Mouse (Mus musculus) effector memory CD4-positive, alpha-beta T cell, adult 5 months (primary cell): ENCODE measurements around the gene Pfdn4. TPM values are rescaled to one million over a fixed set of nuclear protein-coding genes. Genes with fewer than 3 reads are reported as not detected.

Source experiments
- polyA plus RNA-seq: library from polyadenylated mRNA; unstranded; fragments of 100-300 nt; shearing (Covaris generic); gene quantifications from one replicate; pipeline ENCODE4 v1.2.1, GENCODE M21; 2017

Pfdn4 gene
- polyA plus RNA-seq, result 33.0 TPM

GRCm38 (mm10) chr2:170496154-170496930, at the start of gene Pfdn4:
Gene Pfdn4, plus strand, starts transcription at chr2:170496428.

GRCm38 (mm10) chr2:170497091-170497566, 901 bp downstream of the Pfdn4 start, which contains the start of gene Cyp24a1:
Gene Cyp24a1, minus strand, starts transcription at chr2:170497145.

Other genes with a start within 250 kb of the Pfdn4 start
- gene Bcas1, start 68.6 kb upstream of the Pfdn4 start, polyA plus RNA-seq, result not detected
- not detected for gene Cyp24a1, start 717 bp downstream of the Pfdn4 start, polyA plus RNA-seq
- gene 4930470P17Rik, start 105.6 kb downstream of the Pfdn4 start, polyA plus RNA-seq, result not detected
- gene Dok5, start 235.4 kb downstream of the Pfdn4 start, polyA plus RNA-seq, result not detected